Mouse (Mus musculus) adipocyte (in vitro differentiated cells): ENCODE data around the gene Ndufv3.

Experiments
- DNase-seq: peaks from one replicate; pipeline ENCODE4 v3.0.0-alpha.2; 2016; ENCODE audit warnings: low spot score

Gene Ndufv3

DNA sequence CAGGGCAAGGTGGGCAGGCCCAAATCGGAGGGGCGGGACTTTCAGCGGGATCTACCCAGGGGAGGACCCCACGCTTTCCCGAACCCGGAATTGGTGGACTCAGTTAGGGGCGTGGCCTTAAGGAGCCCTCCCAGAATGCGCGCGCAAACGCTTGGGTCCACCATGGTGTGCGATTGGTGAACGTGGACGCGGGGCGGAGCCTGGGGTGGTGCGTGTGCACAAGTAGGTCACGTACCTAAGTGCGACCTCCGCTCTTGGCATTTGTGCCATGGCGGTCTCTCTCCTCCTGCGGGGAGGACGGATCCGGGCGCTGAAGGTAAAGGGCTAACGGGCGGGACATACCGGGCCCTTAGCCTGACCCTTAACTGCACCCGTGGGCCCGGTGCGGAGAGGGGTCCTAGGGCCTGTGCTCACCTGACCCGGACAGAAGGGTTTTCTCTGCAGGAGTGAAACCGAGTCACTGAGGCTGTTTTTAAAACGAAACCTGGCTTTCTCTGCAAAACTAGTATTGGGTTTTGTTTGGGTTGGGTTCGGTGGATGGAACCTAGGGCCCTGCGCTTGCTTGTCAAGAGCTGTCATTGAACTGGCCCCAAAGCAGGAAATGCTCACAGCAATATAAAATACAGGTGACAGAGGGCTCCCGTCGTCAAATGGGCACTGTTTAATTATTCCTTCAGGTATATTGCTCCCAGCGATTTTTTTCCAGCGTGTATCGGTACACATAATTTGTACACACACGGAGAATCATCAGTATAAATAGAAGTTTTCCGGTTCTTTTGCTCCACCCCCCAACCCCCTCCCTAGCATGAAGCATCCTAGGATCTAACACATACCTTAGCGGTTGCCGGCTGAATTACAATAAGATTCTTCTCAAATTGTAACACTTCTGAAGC lies at the start of gene Ndufv3, which contains the start of gene Wdr4:
Gene Ndufv3 (plus strand): TSS at position 170 of the 893 bp plus-strand sequence.
Gene Wdr4 (minus strand): TSS at position 35 of the 893 bp plus-strand sequence.
- peak; percentile 100 for DNase-seq

DNA sequence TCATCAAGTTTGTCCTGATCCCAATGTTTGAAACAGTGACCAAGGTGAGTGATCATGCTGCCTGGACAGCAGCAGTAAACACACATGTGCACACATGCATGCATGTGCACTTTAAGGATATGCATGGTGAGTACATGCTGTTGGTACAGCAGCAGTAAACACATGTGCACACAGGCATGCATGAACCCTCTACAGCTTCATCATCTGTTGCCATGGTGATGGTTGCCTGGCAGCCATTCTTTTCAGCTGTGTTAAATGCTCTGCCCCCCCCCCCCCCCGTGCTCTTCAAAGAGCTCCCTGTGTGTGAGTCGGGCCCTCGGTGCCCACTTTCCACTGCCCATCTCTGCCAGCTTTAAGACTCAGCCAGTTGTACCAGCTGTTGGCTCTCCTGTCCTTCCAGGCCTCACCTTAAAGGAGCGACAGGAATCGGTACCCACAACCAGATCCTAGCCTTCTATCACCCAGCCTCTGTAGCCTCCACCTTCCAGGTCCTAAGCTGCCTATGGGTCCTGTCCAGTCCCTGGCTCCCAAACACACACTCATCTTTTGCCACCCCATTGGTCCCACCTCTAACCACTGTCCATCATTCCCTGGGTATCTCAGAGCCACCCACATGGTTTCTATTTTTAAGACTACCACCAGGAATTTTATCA lies 49.0 kb upstream of the Ndufv3 start:
- DNase-seq, result no peak

DNA sequence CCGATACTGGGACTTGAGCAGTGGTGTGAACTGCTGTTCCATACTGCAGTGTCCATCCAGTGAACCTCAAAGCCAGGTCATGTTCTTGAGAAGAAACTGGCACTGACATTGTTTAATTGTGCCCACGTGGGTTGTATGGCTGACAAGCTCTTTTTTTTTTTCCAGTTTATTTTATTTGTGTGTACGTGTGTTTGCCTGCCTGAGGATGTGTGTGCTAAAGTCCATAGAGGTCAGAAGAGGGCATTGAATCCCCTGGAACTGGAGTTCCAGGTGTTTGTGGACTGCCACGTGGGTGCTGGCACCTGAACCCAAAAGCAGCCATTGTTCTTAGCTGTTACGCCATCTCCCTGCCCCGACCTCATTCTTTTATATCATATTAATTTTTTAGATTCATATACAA lies 45.5 kb upstream of the Ndufv3 start:
- no peak for DNase-seq

DNA sequence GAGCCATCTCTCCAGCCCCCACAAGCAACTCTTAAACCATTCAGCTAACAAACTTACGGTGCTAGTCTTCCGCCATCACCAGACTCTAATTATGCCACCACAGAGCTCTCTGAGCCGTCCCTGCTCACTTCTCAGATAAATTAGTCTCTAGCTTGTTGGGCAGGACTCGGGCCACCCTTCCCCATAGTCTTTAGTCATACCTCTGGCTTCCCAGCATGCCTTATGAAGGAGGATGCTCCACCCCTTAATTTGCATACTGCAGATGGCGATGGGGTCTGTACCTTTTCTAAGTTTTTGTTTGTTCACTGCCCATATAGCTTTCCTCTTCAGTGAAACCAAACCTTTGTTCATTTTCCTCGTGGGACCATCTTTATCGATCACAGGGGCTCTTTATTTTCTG lies 41.3 kb upstream of the Ndufv3 start:
- DNase-seq, result no peak

DNA sequence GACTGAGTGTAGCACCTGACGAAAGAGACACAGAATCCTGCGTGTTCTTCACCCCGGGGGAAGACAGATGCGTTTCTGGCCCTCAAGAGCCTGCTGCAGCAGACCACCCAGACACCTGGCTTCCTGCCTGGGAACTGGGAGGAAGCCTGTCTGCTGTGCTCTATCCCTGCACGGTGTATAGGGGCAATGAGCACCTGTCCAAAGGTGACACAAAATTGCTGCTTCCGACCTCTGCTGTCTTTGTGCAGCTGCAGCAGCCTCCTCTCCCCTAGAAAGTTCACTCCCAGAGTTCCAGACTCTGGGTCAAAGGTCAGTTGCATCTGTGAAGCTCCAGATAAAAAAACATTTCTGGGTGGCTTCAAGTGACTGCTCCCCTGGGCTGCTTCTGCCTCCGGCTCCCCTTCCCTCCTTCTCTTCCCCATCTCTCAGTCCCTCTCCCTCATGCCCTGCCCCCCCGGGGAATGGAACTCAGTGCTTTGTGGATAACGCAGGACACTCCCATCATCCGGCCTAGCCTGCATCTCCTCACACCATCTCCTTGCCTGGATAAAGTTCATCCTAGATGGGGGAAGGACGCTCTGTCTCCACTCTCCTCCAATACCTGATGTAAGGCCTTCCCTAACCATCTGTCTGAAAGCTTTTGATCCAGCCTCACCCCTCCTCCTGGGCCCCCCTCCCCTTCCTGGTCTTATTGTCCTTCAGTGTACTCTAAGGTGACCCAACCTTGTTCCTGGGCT lies 40.6 kb upstream of the Ndufv3 start:
- DNase-seq, result no peak

DNA sequence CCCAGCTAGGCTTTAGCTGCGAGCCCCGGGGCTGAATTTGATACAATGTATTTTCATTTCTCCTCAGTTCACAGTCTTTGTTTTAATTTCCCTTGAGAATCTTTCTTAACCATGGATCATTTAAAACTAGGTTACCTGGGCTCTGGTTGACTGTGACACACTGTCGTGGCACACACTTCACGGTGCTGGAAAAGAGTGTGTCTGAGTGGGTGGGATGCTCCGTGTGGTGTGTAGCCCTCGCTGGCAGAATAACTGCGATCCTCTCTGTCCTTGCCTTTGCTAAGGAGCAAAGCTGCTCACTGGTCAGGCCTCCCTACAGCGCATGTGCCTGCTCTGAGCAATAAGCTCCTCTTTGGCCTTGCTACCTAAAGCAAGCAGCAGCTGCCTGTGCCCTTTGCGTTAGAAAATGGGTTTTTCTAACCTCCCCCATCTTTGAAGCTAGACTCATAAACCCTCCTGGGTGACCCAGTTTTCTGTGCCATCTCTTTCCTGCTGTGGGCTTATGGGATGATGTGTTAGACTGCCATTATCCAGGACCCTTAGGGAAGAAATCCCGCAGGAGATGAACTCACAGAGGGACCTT lies 33.2 kb upstream of the Ndufv3 start:
- no peak for DNase-seq

DNA sequence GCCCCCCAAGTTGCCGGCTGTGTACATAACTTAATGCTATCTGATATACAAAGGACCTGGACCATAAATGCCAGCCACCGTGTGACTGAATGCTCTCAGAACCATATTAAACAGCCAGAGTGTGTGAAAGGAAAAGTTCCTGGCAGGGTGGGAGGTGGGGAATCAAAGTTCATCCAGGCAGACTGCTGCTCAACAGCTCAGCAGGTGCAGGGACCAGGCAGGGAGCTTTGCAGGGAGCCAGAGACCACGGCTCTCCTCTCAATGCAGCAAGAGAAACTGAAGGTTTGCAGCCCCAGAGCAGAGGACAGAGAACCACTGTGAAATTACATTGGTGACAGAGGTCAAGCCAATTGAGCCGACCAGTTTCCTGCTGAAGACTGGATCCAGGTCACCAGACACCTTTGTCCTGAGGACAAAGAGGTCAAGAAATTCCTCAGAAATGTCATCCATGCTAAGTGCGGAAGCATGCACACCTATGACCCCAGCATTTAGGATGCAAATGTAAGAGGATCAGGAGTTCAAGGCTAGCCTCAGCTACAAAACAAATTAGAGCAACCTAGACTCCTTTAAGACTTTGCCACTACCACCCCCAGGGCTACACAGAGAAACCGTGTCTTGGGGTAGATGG lies 32.4 kb upstream of the Ndufv3 start:
- no peak for DNase-seq

DNA sequence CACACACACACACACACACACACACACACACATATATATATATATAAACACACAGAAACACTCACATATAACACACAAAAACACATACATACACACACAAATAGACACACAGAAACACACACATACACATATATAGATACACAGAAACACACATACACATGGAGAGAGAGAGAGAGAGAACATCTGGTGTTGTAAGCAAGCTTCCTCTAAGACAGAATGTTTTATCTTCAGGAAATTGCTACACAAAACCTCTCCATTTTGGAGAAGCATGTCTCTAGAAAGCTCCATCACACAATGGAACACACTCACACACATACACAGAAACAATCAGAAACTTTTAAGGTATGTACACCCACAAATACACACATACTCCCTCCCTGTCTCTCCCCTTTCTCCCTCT lies 28.6 kb upstream of the Ndufv3 start:
- DNase-seq, result no peak

DNA sequence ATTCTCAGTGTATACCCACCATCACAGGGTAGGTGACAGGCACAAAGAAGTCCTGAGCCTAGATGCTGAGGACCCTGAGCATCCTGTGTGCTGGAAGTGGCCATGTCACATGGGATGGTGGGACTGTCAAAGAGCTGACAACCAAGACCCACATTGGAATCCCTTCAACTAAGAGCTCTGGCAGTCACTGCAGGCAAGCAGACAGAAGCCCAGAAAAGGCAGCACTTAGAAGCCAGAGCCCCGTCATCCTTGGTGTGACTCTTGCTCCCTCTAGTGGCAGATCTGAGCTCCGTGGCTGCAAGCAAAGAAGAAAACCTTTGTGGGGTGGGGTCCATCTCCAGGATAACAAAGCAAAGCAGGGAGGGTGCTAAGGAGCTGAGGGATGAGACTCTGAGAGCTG lies 27.5 kb upstream of the Ndufv3 start:
- DNase-seq, result peak; percentile 83

DNA sequence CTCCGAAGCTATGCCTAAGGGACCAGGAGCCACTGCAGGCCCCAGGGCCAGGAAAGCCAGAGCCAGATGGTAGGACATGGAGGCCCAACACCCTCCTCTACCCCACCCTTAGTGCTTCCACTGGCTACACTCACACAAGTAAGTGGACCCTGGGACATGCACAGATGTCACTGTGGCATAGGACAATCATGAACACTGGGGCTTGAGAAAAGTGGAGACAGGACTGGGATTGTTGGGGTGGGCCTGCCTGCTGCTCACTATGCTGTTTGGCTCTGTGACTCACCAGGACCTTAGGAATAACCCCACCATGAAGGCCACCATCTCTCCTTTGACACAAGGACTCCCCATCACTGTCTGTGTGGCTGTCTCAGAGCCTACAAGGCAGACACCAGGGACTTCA lies 24.9 kb upstream of the Ndufv3 start:
- DNase-seq, result no peak

DNA sequence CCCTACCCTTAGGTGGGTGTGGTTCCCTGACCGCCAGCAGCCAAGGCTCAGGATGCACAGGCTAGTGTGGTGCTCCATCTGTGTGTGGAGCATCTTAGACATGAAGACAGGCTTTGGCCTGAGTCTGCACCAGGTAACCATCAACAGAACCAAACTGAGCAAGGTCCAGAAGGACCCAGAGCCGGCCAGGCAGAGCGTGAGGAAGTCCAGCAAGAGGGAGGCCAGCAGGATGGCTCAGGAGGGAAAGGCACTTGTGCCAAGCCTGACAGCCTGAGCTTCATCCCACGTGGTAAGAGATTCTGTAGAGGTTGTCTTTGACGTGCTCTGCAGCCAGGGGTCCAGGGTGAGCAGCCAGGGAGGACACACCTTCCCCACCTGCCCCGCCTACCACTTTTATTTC lies 22.2 kb upstream of the Ndufv3 start:
- no peak for DNase-seq

DNA sequence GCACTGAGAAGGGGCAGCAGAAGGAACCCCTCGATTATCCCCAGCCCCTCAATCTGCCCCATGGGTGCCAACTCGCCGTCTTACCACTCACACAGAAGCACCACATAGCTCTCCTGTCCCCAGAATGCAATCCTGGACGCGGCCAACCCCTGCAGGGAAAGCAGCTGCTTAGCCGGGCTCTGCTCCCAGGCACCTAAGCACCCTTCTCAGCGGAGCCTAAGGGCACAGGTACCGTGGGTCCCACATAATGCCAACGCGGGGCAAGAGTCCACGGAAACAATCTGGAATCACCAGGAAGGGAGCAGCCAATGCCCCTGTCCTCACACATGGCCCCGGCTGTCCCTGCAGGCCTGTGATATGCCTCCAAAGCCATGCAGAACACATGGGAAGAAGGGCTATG lies 20.2 kb upstream of the Ndufv3 start:
- no peak for DNase-seq

DNA sequence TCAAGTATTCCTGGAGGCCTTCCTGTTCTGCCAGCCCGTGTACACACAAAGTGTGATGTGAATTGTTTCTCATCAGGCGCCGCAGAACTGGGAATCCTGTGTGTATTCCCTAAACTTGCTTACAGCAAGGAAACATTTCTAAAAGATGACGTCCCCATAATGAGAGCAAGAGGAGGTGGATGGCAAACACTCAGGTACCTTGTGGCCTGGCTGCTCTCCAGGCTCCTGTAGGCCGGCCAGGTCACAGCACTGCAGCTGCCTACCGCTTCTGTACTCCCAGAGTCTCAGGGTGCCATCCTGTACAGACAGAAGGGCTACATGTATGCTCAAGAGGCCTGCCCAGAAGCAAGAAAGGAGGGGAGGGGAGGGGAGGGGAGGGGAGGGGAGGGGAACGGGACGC lies 19.5 kb upstream of the Ndufv3 start:
- DNase-seq, result no peak

DNA sequence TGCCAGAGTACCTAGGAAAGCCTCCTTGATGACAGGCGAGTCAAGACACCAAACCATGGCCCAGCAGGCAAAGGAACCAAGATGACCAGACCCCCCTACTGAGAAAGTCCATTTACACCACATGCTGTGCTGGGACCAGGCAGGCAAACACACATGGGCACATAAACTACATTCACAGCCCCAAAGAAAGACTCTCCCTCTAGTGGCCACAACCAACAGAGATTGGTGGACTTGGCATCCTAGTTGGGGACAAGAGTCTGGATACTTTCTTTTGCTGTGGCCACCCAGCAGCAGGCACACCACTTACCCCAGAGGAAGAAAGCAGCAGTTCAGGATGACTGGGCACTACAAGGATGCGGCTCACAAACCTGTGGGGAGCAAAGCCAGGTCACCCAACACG lies 19.0 kb upstream of the Ndufv3 start:
- no peak for DNase-seq

DNA sequence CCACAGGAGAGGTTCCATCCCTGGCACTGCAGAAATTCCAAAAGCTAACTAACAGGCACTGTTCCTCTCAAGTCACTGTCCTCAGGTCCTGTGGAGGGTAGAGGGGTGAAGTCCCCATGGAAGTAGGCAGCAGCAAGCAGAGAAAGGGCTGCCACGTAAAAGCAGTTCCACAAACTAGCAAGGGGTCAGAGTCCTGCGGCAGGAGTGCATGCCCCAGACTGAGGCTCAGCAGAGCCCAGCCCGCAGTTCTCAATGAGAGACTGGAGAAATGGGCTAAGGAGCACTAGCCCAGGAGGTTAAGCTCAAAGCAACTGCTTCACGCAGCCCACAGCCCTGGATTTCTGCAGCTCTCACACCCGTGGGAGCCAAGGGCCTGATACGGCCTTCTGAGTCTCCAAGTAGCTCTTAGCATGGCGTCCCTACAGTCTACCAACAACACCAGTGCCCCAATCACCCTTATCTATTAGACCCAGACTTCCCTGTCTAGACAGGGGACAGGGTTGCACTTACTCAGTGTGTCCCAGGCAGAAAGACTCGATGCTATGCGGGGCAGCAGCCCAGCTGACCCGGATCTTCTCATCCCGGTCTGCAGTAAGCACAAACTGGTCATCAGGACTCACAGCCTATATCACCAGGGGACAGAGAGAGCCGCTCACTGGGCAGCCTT lies 17.5 kb upstream of the Ndufv3 start:
- no peak for DNase-seq

DNA sequence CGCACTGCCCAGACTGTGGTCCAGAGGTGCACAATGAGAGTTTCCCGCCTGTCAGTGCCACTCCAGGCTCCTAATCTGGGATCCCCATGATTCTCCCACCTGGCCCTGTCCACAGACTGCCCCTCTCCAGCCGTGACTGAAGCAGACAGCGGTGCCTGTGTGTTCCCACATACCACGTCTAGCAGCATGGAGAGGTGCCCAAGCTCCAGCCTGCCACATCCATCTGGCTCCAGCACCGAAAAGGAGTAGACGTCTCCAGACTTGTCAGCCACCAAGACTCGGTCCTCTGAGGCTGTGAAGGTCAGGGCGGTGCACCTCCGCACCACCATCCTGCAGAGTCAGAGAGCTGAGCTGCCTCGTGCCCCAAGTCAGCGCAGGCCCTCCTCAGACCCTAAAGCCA lies 16.6 kb upstream of the Ndufv3 start:
- DNase-seq, result no peak

DNA sequence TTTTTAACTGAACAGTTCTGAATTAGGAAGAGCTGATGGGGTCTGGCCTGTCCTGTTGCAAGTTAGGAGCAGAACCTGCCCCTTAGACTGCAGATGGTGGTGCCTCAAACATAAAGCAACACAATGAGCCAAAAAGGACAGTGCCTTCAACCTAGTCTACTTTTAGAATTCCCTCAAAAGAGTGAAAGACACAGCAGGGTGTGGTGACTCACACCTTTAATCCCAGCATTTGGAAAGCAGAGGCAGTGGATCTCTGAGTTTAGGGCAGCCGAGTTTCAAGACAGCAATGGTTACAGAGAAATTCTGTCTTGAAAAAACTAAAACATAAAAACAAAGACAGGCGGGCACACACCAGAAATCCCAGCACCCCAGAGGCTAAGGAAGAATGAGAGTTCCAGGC lies 16.0 kb upstream of the Ndufv3 start:
- no peak for DNase-seq

DNA sequence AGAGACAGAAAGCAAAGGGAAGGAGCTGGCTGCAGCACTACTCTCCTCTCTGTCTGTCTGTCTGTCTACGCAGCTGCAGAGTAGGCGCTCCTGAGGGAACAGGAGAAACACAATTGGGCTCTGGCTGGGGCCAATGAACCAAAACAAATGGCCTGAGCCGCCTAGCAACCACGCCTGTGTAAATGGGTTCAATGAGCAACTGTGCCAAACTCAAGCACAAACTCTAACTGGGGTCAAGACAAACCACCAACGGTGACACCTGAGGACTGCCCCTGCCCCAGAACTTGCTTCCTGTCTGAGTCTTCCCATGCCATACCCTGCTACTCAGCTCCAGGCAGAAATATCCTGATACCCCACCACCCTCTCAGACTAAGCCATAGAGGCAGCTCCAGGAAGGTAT lies 14.9 kb upstream of the Ndufv3 start:
- DNase-seq, result no peak

DNA sequence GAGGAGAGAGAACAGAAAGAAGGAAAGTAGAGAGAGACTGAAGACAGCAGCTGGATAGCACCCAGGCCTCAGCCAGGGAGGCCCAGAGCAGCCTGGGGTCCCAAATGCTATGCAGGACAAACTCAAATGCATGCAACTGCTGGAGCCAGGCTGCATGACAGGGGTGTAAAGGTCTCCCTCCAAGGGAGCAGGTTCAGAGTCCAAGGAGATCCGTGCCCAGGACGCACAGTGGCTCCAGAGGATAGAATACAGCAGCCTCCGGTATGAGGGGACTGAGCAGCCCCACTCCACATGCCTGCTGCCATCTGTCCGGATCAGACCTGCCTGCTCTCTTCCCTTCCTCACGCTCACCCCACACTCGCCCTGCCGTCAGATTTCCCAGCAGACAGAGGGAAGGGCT lies 13.6 kb upstream of the Ndufv3 start:
- DNase-seq, result no peak

DNA sequence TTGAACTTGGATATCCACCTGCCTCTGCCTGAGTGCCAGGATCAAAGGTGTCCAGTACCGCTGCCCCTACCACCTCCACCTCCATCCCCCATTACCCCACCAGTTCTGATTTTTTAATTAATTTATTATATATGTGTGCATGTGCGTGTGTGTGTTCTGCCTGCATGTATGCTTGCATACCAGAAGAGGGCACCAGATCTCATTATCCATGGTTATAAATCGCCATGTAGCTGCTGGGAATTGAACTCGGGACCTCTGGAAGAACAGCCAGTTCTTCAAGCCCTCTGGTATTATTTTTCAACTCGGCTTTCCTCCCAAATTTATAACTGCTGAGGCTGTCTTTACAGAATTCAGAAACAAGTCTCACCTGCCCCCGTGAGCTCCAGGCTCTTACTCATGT lies 9.0 kb upstream of the Ndufv3 start:
- no peak for DNase-seq

DNA sequence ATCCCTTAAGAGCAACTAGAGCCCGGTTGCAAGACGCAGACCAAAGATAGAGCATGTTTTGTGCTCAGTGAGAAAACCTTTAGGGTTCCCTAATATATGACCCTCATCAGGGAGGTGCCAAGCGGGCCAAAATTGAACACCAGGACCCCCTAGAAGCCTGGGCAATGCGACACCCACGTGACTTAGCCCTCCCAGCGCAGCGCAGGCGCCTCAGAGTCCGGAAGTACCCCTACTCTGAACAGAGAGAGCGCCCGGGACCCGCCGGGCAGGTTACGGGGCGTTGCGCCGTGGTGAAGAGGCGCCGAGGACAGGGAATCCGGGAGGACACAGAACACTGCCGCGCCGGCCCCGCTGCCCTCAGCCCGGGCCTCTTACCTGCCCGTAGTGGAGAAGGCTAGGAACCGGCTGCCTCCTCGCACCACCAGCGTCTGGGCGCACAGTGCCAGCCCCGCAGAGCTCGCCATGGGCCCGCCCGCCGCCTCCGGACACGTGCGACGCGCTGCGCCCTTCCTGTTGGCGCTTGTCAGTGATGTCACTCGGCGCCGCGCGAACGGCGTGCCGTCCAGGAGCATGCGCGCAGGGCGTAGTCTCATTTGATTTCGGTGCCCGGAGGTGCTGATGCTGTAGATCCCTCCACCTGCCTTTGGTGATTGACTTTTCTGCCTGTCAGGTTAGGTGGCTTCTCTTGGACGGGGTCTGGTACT lies 8.0 kb upstream of the Ndufv3 start:
- DNase-seq, result peak; percentile 89
